Mouse (Mus musculus) layer of hippocampus, postnatal 25 days (tissue): ENCODE data around the gene Akap13. TPM values are rescaled to one million over a fixed set of nuclear protein-coding genes. Genes with fewer than 3 reads are reported as not detected.
"Not testable (repeated sequence)": the region's sequence is repeated elsewhere in the genome, so short reads cannot be mapped to it uniquely, and the experiment has no call there.

ENCODE experiments used
- DNase-seq, 2 experiments: peaks; one replicate each; pipeline ENCODE4 v3.0.0; 2022; ENCODE audit warnings: mixed read lengths in 2 of 2, low spot score in 1 of 2; ENCODE audit errors: extremely low spot score in 1 of 2
- total RNA-seq, 2 experiments: library from RNA; stranded (reverse); gene quantifications; 2 replicates each; pipeline ENCODE4 v1.2.3; 2021

Gene Akap13
- total RNA-seq, 2 experiments from 2014 or later, result 54.0 to 70.8 TPM

DNA sequence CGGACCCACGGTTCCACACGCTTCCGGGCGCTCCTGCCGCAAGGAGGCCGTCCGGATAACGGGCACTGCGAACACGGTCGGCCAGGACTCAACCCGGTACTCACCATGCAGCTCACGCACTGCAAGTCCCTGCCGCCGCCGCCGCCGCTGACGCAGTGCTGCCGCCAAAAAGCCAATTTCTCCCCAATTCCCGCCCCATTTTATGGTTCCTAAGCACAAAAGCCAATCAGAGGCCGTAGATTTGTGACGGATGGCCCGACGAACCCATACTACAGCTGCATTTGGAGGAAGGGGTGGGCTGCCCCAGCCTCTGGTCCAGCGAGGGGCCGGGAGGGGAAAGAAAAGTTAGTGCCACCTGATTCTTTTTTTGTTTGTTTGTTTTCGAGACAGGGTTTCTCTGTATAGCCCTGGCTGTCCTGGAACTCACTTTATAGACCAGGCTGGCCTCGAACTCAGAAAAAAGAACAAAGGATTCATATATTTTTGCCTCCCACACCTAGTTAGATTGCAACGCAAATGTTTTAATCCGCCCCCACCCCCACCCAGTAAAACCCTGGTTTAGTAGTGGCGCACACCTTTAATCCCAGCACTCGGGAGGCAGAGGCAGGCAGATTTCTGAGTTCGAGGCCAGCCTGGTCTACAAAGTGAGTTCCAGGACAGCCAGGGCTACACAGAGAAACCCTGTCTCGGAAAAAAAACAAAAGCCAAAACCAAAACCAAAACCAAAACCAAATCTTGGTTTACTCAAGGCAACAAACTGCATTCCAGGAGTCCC lies 326.8 kb downstream of the Akap13 start:
- DNase-seq, result peak; percentile 56 to 64

DNA sequence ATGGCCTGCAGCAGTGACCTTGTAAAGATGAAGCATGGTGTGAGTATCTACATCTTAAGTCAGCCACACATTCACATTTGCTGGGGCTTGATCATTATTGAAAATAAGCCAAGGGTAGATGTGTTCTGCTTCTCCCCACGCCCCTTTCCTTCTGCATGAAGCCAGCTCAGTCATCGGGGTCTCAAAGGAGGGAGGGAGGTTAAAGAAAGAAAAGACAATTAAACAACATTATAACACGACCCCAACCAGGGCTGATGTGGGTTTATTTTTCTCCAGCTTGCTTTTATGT lies 327.3 kb downstream of the Akap13 start:
- DNase-seq, result no peak

DNA sequence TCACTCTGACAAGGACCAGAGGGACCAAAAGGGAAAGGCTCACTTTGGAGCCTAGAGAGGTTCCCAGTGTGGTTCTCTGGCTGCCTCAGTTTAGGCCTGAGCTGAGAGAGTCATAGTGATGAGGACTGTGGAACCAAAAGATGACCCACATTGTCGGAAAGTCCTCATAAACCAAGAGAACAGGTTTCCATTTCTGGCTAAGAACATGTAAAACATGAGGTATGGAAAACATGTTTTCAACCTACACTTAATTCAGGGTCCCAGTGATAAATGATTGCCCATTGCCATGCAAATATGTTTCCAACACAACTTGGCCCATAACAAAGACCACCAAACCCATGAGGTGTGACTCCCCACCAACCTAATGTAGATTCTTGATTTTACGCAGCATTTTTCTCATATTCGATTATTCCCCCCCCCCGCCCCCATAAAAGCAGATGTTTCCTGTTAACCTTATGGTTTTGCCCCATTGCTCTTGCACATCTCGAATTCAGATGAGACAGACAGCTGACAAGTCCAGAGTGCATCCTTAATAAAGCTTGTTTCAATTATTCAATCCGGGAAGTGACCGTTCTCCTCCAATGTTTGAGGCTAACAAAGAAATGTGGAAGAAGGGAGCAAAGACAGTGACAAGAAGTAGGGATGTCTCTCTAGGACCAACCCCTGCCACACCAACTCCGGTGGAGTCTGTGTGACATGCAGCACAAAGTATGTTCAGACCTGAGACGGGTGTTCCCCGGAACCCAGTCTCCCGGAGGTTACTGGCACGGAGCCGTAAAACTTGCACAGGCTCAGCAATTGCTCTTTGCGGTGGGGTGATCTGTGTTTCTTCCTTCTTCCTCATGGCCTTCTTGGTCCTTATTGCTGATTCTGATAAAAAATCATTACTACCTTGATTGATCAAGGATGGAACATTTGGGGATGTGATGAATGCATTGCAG lies 330.3 kb downstream of the Akap13 start:
- DNase-seq, result no peak

DNA sequence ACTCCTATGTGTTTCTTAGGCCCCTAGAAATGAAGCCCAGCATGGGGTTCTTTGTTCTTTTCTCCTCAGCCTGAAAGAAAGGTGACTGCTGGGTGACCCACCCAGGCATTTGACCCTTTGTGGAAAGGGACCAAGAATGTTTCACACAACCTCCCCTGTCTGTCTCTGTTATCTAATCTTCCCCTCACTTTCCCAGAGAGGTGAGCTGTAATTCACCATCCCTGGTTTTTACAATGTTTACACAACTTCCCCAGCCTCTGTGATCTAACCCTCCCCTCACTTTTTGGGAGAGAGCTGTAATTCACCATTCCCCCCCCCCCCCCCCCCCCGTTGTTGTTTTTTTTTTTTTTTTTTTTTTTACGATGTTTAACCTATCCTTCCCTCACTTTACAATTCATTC lies 331.5 kb downstream of the Akap13 start:
- no peak for DNase-seq

DNA sequence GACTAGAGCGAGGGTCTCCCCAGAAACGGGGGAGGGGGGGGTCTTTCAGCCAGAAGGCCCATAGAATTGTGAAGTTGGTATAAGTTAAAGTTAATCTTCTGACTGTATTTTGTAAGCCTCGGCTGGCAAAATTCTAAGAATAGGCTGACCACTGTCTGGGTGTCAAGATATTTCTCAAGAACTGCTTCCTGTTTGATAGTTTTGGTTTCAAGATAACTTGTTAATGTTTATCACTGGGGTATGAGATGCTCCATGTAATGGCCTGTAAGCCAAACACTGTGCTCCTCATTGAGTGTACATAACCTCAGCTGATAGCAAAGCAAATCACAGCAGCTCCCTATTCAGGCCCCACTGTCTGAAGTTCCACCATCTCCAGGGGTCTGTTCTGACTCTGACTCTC lies 332.0 kb downstream of the Akap13 start:
- no peak for DNase-seq

DNA sequence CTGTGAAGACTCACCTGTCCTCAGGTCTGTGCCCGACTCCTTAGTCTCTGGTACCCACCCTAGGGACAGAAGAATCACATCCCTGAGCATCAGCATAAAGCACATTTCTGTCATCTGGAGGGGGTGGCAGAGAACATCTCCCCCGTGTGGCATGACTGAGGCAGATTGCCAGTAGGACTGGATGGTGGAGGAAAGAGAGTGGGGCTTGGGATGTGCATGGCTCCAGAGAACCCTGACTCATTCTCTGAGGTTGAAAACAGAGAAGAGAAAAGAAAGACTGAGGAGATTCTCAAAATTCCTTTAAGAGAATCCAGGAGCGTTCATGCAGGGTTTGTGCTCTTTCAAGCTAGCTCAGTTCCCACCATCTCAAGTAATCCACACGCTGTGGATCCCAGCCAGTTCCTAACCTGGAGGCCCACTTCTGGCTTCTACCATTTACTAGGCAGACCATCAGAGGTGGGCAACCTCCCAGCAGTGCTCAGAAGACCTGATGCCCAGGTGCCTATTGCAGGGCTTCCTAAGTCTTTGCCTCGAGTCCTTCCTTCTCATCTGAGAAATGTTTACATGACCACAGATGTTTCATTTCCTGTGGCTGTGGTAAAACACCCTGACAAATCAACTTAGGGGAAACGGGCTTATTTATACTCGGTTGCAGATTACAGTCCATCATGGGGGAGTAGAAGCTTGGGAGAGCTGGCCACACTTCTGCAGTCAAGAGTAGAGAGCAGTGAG lies 332.9 kb downstream of the Akap13 start:
- DNase-seq, result not testable (repeated sequence)

DNA sequence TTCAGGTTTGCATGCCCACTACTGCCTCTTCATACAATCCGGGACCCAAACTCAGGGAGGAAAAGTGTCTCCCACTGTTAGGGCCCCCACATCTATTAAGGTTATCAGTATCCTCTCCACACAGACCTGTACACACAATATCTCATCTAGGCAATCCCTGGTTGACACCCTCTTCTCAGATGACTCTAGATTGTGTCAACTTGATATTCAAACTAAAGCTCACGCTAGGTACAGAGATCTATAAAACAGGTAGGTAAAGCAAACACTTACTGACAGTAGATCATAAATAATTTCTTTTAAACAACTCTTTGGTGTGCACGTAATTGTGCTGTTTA lies 333.4 kb downstream of the Akap13 start:
- not testable (repeated sequence) for DNase-seq

DNA sequence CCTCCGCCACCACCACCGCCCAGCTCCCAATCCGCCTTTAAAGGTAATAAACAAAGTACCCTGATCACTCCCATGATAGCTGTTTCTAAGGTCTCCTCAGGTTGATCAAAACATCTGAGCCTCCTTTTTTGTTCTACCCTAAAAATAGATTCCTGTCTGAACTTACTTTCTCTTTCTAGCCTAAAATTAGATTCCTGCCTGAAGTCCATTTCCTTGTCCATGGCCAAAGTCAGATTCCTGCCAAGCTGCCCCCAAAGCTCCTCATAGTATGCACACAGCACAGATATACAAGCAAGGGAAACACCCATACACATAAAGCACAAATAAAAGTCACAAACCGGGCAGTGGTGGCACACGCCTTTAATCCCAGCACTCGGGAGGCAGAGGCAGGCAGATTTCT lies 334.4 kb downstream of the Akap13 start:
- DNase-seq, result no peak

DNA sequence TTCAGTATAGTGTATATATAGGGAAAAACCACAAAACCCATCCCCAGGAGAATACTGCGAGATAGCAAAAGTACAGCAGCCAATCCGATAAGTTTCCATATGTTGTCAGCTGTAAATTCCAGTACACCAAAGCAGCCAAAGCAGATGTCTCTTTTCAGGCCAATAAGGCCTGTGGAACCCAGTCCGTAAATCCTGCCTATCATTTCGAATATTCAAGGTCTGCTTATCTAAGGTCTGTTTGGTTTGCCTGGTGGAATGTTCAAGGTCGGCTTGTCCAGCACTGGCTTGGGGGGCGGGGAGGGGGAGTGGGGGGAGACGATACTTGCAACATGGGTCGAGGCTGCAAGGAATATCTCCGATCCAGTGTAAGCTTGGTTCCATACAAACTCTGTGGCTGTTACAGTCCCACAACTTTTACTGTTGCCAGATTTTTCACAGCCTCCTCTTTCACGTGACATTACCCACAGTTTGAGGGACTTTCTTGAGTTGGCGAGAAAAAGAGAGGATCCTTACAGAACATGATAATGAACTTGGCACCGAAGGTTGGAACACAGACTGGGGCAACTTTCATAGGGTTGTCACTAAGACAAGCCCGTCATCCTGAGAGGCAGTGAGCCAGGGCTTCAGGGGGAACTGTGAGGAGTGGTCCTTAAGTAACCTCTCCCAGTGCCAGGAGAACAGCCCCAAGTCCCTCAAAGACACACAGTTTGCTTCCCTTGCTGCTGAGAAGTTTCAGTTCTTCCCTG lies 335.9 kb downstream of the Akap13 start:
- DNase-seq, result not testable (repeated sequence)

DNA sequence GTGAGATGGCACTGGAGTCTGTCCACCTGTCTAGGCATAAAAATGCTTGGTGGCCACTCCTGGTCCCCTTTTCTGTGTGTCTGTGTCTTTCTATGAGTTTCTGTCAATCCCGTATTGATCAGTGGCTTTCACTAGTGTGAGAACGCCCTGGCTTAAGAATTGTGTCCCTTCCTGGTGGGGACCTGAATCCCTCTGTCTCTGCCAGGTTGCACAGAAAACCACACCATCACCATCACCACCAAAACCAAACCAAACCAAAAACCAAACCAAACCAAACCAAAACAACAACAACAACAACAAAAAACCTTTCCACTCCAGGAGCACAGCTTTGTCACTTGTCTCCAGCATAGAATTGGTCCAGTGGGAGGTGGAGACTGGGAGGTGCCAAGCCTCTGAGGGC lies 337.8 kb downstream of the Akap13 start:
- no peak for DNase-seq

DNA sequence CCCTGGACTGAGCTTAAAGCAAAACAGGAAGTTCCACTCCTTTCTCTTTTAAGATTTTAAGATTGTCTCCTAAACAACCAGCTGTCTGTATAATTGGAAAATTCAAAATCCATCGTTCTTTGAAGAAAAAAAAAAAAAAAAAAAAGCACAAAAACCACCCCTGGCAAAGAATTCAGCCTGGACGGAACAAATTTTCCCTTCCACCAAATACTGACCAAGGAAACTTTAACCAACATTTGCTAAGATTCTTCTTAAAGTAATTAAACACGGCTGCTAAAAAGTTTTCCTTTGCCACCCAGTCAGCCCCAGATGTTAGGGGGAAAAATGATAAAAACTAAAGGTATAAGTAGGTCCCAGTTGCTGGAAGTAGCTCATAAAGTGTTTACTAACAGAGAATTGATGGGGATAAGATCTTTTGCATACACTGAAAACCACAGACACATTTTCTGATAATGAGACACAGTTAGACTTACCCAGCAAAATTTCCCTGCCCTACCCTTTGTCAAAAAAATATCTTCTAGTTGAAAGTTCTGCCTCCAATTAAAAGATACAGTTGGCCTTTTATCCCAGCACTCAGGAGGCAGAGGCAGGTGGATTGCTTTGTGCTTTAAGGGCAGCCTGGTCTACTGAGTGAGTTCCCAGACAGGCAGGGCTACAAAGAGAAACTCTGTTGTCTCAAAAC lies 338.5 kb downstream of the Akap13 start:
- DNase-seq, result no peak

DNA sequence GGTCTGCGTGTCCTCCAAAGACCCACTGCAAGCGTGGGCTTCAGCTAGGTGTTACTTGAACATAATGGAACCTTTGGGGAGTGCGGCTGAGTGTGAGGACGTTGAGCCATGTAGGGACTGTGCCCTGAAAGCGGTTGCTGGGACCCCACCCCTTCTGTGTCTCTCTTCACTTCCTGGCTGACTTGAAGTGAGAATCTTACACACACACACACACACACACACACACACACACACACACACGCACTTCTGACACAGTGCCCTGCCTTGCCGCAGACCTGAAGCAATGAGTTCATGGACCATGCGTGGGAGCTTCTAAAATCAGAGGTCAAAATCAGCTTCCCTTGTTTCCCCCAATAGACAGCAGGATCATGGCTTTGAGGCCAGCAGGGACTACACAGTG lies 339.8 kb downstream of the Akap13 start:
- no peak for DNase-seq

DNA sequence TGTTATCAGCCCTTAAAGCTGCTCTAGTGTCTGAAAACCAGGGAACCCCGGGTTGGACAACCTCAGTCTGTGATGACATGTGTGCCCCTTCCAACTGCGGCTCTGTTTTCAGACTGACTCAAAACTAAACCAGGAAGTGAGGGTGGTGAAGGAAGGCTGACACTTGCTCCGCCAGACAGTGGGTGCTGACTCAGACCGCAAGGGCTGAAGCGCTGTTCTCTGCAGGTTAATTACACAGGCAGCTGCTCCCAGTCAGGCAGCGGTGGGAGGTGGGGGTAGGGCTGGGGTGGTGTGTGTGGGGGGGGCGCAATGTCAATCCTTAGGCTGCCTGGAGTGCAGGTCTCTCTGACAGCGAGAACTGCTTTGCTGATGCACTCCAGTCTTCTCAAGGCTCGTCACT lies 341.1 kb downstream of the Akap13 start:
- DNase-seq, result no peak

DNA sequence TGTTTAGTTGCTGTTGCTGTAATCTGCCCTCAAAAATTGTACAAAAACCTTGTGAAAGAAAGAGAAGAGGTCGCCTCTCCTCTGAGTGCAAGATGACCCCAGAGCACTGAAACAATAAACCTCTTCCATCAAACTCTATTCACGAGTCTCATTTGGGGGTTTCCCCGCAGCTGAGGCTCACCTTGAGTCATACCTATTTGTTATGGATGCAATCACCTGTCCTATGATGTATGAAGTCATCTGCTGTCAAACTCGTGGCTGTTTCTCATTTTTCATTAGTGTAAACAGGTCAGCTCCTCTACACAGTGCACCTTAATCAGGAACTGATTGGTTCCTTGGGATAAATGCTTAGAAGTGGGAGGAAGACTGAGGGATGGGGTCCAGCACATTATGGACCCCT lies 345.2 kb downstream of the Akap13 start:
- no peak for DNase-seq

DNA sequence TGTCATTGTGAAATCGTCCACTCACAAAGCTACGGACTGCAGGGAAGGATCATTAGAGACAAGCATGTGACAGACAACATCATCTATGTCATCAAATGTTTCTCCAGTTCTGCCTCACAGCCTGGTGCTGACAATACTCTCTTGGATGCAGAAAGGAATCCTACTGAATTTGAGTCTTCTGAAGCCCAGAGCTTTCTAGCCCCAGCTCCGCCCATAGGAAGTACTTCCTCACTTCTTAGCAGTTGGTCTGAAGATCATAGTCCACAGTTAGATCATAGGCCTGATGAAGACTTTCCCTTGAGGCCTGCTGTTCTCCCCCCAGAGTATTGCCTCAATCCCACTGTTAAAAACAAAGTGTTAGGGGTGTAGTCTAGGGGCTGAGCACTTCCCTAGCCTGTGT lies 345.7 kb downstream of the Akap13 start:
- DNase-seq, result no peak

DNA sequence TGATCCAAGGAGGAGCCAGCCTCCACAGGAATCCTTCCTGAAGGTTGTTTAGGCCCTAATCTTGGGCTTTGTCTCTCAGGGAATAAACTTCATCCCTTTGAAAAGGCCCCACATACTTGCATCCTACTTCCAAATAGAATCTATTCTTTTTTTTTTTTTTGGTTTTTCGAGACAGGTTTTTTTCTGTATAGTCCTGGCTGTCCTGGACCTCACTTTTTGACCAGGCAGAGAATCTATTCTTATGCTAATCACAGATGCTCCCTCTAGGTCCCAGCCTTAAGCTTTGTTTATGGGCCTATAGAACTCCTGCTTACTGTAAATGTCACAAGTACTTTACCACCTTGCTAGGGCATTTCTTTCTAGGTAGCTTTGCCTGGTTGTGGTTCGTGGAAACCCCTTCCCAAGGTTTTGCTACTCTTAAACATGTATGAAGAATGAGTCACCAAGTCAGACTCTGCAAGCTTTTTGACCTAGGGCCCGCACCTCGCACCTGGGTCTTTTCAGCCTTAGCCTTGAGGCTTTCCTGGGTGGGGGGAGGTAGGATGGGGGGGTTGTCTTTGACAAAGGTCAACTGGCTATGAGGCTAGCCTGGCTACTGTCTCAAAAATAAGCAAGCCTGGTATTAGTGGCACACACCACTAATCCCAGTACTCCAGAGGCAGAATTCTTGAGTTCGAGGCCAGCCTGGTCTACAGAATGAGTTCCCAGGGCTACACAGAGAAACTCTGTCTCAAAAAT lies 346.5 kb downstream of the Akap13 start:
- no peak for DNase-seq

DNA sequence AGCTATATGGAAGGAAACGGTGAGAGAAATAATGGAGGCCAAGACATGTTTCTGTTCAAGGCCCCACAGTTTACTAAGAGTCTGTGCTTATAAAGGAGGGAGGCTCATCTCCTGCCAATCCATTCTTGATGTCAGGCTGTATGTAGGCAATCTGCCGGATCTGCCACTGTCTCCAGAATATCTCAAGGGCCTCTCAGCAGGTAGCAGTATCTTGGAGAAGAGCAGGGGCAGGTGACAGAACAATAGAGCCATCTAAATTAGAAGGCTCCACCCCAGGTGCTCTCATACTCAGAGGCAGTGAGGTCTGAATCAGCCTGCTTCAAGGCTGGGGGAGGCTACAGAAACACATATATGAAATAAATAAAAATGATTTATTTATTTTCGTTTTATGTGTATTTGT lies 347.6 kb downstream of the Akap13 start:
- no peak for DNase-seq
